Mouse (Mus musculus): ENCODE measurements around the gene Zfp110.
"Not testable (repeated sequence)": the region's sequence is repeated elsewhere in the genome, so short reads cannot be mapped to it uniquely, and the experiment has no call there.

Gene Zfp110

GRCm38 (mm10) chr7:12834162-12835120 is at the start of gene Zfp110:
TSS of gene Zfp110 (plus strand) at chr7:12834761.
- peak; percentile 93 for DNase-seq

- DNase-seq, result no peak
Measured at GRCm38 (mm10) chr7:12787333-12787732, 47.2 kb upstream of the Zfp110 start.

GRCm38 (mm10) chr7:12788025-12788424 is 46.5 kb upstream of the Zfp110 start:
- DNase-seq, result no peak

GRCm38 (mm10) chr7:12792624-12793023 is 41.9 kb upstream of the Zfp110 start:
- DNase-seq, result not testable (repeated sequence)

GRCm38 (mm10) chr7:12797971-12798370 is 36.6 kb upstream of the Zfp110 start:
- no peak for DNase-seq

GRCm38 (mm10) chr7:12799554-12799953 is 35.0 kb upstream of the Zfp110 start:
- no peak for DNase-seq

- DNase-seq, result peak; percentile 75
Measured at GRCm38 (mm10) chr7:12802866-12803726, 31.5 kb upstream of the Zfp110 start, which contains the start of gene Zscan18. TSS of gene Zscan18 (minus strand) at chr7:12803635.

GRCm38 (mm10) chr7:12803727-12804071 is 30.9 kb upstream of the Zfp110 start:
- no peak for DNase-seq

- DNase-seq, result no peak
Measured at GRCm38 (mm10) chr7:12815566-12815965, 19.0 kb upstream of the Zfp110 start.

- DNase-seq, result peak; percentile 94
Measured at GRCm38 (mm10) chr7:12818521-12819295, 15.9 kb upstream of the Zfp110 start, which contains the start of gene Zfp329. TSS of gene Zfp329 (minus strand) at chr7:12818858.

- DNase-seq, result peak; percentile 19
Measured at GRCm38 (mm10) chr7:12835193-12835671, 671 bp downstream of the Zfp110 start.

- DNase-seq, result no peak
Measured at GRCm38 (mm10) chr7:12835779-12836178, 1.2 kb downstream of the Zfp110 start.

- DNase-seq, result peak; percentile 32
Measured at GRCm38 (mm10) chr7:12874301-12874700, 39.7 kb downstream of the Zfp110 start.

GRCm38 (mm10) chr7:12880036-12880435 is 45.5 kb downstream of the Zfp110 start:
- no peak for DNase-seq

GRCm38 (mm10) chr7:12880497-12880896 is 45.9 kb downstream of the Zfp110 start:
- DNase-seq, result not testable (repeated sequence)

- DNase-seq, result peak; percentile 96
Measured at GRCm38 (mm10) chr7:12880911-12881660, 46.5 kb downstream of the Zfp110 start, which contains the start of gene Zfp128. TSS of gene Zfp128 (plus strand) at chr7:12881177.

GRCm38 (mm10) chr7:12886563-12887266 is 52.2 kb downstream of the Zfp110 start:
- no peak for DNase-seq

- no peak for DNase-seq
Measured at GRCm38 (mm10) chr7:12887585-12887984, 53.0 kb downstream of the Zfp110 start.

- no peak for DNase-seq
Measured at GRCm38 (mm10) chr7:12890928-12891327, 56.4 kb downstream of the Zfp110 start.

- no peak for DNase-seq
Measured at GRCm38 (mm10) chr7:12891334-12891733, 56.8 kb downstream of the Zfp110 start.
